Mouse (Mus musculus) right cerebral cortex, postnatal 14 days (tissue): ENCODE measurements around the gene Rnf10.

Experiments
- DNase-seq: peaks from one replicate; pipeline ENCODE4 v3.0.0; 2022

Gene Rnf10

GRCm38 (mm10) chr5:115274771-115275170 lies 2.1 kb upstream of the Rnf10 start:
- no peak for DNase-seq

- no peak for DNase-seq
Observed at GRCm38 (mm10) chr5:115274353-115274752, 1.7 kb upstream of the Rnf10 start.

DNA sequence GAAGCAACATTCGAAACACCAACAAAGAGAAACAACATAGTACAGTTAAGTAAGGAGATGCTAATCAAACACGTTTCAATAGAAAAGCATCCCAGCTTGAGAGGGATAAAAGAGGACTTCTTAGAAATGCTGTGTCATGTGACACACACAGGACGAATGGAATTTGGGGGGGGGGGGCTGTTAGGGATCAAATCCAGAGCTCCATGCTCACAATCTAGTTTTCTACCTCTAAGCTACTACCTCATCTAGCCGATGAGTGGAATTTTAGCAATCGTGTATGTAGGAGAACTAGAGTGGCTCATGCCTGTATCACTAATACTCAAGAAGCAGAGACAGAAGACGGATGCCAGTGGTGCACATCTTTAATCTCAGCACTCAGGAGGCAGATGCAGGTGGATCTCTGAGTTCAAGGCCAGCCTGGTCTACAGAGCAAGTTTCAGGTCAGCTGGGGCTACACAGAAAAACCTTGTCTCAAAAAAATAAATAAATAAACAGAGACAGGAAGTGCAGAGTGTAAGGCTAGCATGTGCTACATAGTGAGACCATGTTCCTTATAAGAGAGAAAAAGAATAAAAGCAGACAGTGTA lies 944 bp upstream of the Rnf10 start:
- DNase-seq, result no peak

DNA sequence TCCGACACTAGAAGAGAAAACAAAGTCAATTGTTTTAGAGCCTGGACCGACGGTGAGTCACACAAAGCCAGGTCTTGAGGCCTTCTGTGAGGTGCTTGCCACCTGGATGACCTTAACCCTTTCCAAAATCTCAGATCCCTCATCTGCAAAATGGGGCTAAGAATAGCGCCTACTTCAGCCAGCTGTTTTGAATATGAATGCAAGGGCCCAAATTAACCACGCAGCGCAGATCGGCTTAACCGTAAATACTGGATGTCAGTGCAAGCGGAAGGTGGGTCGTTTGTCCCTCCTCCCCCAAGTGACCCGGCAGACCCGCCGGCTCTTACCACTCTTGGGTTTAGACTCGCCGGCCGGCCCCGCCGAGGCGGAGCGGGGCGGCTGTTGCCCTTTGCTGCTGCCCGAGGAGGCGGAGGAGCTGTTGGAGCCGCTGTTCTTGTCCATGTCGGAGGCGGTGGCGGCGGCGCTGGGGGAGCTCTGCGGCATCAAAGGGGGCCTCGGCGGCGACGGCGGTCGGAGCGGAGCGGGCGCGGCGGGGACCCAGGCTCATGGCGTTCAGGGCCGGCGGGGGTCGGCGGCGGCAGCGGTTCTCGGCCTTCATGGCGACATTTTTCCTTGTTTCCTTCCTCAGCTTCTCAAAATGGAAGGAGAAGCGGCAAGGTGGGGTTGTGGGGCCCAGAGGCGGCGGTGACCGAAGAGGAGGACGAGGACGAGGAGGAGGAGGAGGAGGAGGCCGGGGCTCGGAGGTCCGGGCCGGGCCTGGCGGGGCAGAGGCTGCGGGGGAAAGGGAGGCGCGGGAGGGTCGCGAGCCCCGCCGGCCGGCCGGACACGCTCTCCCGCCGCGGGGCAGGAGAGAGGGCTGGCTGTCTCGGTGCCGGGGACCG lies 527 bp downstream of the Rnf10 start:
- peak; percentile 50 for DNase-seq

GRCm38 (mm10) chr5:115269969-115270368 lies 2.7 kb downstream of the Rnf10 start:
- no peak for DNase-seq

DNA sequence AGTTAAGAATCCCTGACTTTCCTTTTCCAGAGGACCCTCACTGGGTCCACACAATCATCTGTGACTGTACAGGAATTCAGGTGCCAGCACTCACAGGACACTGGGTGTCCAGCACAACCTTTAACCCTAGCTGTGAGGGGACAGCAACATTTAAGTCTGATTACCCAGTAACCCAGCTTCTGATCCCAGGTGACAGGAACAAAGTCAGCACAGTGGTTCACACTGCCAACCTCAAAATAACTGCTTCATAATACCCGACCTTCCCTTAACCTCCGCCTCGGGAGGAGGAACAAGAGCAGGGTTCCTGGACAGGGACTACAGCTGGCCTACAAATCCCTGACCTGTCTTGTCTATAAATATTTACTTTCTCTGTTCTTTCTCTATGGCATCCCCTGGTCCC lies 4.4 kb downstream of the Rnf10 start:
- no peak for DNase-seq

- no peak for DNase-seq
Observed at GRCm38 (mm10) chr5:115267469-115268045, 5.1 kb downstream of the Rnf10 start.

GRCm38 (mm10) chr5:115266787-115267468 lies 5.8 kb downstream of the Rnf10 start:
- no peak for DNase-seq

GRCm38 (mm10) chr5:115266340-115266739 lies 6.4 kb downstream of the Rnf10 start:
- no peak for DNase-seq

DNA sequence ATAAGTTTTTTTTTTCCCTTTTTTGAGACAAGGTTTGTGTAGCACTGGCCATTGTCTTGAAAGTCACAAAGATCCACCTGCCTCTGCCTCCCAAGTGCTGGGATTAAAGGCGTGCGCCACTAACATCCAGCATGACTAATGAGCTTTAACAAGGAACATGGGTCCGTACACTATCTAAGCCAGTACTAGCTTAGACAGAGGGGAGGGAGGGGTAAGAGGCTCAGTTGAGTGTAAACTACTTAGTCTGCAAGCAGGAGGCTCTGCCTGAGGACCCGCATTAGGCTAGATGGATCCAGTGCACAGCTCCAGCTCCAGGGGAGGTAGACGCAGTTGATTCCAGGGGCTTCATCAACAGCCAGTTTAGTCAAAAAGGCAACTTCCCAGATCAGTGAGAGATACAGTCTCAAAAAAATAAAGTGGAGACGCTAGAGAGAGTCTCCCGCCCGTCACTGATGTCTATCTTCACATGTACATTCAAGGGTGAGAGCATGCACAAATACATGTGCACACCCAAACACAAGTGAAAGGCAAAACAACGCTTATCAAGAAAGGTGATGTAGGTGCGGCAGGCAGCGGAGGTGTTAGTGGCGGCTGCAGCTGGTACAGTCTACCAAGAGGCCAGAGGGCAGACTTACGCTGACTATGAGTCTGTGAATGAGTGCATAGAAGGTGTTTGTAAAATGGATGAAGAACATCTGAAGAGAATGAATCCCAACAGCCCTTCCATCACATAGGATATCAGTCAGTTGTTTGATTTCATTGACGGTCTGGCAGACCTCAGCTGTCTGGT lies 10.0 kb downstream of the Rnf10 start:
- no peak for DNase-seq

DNA sequence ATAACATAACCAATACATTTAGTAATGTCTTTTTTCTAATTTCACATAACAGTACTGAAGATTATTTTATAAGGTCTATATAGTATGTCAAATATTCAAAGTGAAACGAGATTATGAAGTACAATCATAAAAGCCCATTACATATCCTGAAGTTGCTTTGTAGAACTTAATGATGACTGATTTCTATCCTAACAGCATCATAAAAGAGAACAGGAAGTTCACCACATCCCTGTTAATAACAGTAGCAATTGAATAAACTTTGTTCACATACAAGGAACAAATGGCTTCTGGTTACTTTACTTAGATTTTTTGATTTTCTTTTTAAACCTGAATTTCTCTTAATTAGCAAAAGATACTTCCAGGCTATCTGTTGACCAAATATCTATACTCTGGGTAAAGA lies 10.8 kb downstream of the Rnf10 start:
- no peak for DNase-seq

DNA sequence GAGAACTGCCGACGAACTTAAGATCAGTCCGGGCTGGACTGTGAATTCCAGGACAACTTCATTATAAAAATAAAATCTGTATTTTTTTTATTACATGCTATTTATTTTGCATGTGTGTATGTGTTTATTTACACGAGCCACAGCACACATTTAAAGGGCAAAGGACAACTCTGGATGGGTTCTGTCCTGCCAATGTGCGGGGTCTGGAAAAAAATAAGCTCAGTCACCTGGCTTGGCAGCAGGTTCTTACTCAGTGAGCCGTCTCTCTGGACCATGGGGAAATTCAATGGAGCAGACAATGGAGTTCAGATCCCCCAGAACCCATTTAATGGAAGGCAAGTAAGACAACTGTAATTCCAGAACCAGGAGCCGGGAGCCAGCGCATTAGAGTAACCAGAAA lies 11.6 kb downstream of the Rnf10 start:
- no peak for DNase-seq

GRCm38 (mm10) chr5:115260356-115260755 lies 12.3 kb downstream of the Rnf10 start:
- no peak for DNase-seq

DNA sequence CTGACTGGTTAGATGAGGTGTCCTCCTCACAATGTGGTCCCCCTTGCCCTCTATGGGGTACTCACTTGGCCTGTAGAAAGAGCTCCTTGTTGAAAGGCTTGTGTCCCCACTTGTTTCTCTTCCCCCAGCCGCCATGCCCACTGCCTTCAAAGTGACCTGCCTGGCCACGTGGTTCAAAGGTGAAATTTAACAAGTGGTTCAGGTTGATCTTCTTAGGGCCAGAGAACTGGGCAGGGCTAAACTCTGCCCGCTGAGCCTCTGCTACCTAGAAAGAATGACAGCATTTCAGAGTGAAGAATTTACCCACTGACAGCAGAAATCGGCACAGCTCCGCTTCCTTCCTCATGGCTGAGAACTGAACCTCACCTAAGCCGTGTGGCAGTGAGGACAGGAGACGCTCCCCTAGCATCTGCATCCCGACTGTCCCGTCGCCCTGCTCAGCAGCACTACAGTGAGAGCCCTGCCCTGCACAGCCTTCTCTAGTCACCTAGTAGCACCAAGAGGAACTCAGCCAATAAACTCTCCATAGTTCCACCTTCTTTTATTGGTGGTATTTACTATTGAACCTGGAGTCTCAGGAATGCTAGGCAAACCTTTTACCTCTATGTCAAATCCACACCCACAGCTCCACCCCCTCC lies 15.7 kb downstream of the Rnf10 start:
- DNase-seq, result no peak

GRCm38 (mm10) chr5:115255472-115255871 lies 17.2 kb downstream of the Rnf10 start:
- DNase-seq, result no peak

DNA sequence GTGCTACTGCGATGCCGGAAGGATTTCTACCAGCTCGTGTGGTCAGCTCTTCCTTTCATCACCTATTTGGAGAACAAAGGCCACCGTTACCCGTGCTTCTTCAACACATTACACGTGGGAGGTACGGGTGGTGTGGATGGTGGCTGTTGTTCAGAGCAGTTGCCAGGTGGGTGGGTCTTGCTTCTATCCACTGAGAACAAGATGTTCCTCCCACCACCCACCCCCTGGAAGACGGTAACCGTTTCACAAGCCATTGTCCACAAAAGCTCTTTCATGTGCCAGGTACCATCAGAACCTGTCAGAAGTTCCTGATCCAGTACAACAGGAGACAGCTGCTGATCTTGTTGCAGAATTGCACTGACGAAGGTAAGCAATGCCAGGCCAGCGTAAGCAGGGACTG lies 32.5 kb downstream of the Rnf10 start:
- no peak for DNase-seq

- DNase-seq, result no peak
Observed at GRCm38 (mm10) chr5:115238729-115239195, 33.9 kb downstream of the Rnf10 start.

DNA sequence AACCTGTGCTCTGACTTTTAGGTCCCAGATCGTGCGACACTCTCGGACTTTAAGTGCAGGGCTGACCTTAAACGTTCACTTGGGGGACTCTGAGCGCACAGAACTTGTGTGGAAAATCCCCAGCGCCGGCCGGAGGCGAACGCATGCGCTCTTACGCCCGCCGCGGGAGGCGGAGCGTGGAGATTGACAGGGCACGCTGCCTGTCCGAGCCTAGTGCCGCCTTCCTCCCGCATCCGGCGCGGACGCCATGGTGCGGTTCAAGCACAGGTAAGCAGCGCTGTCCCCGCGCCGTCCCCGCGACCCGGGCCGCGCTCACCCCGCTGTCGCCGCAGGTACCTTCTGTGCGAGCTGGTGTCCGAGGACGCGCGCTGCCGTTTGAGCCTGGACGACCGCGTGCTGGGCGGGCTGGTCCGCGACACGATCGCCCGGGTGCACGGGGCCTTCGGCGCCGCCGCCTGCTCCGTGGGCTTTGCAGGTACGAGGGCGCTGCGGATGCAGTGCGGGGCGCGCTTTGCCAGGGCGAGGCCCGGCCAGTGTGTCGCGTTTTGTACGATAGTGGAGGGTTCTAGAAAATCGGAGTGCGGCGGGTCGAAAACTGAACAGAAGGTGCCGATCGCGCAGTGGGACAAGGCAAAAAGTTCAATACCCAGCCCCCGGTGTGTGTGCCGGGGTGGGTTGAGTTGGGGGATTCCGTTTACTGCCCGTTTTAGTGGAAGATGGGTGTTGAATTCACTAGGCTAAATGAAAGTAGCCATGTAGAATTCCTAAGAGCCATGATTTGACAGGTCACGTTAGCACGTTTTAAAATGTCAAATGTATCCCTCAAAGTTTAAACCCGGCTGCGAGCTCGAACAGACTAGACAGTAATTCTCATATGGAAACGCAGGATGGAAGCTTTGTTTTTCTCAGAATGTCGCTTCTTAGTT lies 34.6 kb downstream of the Rnf10 start:
- peak; percentile 90 for DNase-seq

DNA sequence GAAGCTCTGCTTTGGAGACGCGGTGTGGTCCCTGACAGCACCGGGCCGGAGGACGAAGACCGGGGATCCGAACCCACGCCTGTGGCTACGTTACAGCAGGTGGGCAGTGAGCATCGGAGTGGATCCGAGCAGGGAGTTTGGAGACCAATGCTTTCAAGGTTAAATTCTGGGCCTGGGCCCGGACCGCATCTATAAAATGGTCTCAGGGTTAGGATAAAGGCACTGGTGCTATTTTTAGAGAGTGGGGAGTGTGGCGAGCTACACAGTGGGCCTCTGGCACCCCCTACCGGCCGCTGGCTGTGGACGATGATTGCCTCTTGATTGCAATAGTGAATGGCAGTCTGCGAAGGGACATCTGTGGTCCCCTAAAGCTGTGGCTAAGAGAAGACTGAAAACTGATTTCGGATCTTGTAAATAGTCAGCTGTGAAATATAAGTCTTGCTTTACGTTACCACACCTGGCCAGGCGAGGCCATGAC lies 36.9 kb downstream of the Rnf10 start, which contains the start of gene Pop5:
Gene Pop5, plus strand, starts transcription at position 51 of the 478 bp plus-strand sequence.
- DNase-seq, result peak; percentile 96

- peak; percentile 68 for DNase-seq
Observed at GRCm38 (mm10) chr5:115235323-115235771, 37.4 kb downstream of the Rnf10 start.

- no peak for DNase-seq
Observed at GRCm38 (mm10) chr5:115234519-115234918, 38.2 kb downstream of the Rnf10 start.
